Mouse (Mus musculus): ENCODE results near the gene Nr1h4. TPM values are rescaled to one million over a fixed set of nuclear protein-coding genes. Genes with fewer than 3 reads are reported as not detected.

Gene Nr1h4
- polyA plus RNA-seq, 1 experiment from 2014 or later, result 0.66 TPM

DNA sequence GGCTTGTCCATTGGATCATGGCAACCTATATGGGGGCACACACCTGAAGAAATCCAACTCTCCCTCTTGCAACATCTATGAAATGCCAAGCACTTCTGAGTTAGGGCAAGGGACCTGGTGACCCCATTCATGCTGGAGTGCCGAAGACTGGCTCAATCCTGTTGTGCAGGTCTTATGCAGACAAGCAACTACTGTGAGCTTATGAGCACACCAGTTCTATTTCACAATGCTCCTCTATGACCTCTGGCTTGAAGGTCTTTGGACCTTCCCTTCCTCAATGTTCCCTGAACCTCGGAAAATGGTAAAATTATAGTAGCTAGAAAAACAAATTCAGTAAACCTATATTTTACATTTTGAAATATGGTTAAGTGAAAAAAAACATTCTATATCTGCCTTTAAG lies 115.4 kb downstream of the Nr1h4 start:
- no peaks in the 10 kb centered on the region for H3K27me3 ChIP-seq (ENCODE audit: control insufficient read depth, insufficient read depth, low read length)
- peaks cover 44% of the 10 kb centered on the region; the same call in 1 of the 2 replicates for H3K36me3 ChIP-seq (ENCODE audit: control insufficient read depth, insufficient read depth, low read length)
- H3K9ac ChIP-seq (ENCODE audit: low read depth, low read length), result no peak overlapping the region
- WGBS, result 90% methylated on average over 2 of the region's 2 CpGs
- no peak overlapping the region for H3K4me3 ChIP-seq (ENCODE audit: low read length)
- no peak overlapping the region for H3K27ac ChIP-seq (ENCODE audit: low read depth, low read length)
- ATAC-seq (ENCODE audit: low FRiP score, low TSS enrichment), result no peak
- H3K9me3 ChIP-seq (ENCODE audit: control insufficient read depth, low read length), result no peaks in the 10 kb centered on the region
- H3K4me2 ChIP-seq (replicated peaks; ENCODE audit: low read depth, low read length), result no peak overlapping the region
- H3K4me1 ChIP-seq (ENCODE audit: control insufficient read depth, insufficient read depth, low read length), result no peaks in the 10 kb centered on the region

DNA sequence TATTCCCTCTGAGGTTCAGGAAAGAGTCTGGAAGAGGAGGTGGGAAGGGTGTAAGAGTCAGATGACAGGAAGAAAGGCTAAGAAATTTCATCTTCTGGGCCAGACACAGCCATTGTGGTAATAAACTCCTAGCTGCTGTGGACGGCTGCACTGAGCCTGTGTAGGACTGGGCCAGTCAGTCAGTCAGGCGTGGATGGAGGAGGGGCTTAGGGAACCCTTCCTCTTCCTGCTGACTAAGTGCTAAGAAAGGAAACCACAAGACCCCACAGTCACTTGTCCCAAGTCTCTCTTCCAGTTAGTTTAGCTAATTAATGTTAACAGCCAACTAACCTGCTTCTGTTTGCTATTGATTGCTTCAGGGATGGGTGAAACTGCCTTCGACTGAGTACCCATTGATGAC lies 117.9 kb downstream of the Nr1h4 start:
- H3K4me3 ChIP-seq (ENCODE audit: low read length), result no peak overlapping the region
- H3K4me2 ChIP-seq (replicated peaks; ENCODE audit: low read depth, low read length), result no peak overlapping the region
- peaks cover 41% of the 10 kb centered on the region; the same call in 1 of the 2 replicates for H3K36me3 ChIP-seq (ENCODE audit: control insufficient read depth, insufficient read depth, low read length)
- no peak overlapping the region for H3K9ac ChIP-seq (ENCODE audit: low read depth, low read length)
- H3K27ac ChIP-seq (ENCODE audit: low read depth, low read length), result no peak overlapping the region
- WGBS, result 58% methylated on average over 3 of the region's 3 CpGs
- no peaks in the 10 kb centered on the region for H3K9me3 ChIP-seq (ENCODE audit: control insufficient read depth, low read length)
- no peaks in the 10 kb centered on the region for H3K27me3 ChIP-seq (ENCODE audit: control insufficient read depth, insufficient read depth, low read length)
- H3K4me1 ChIP-seq (ENCODE audit: control insufficient read depth, insufficient read depth, low read length), result no peaks in the 10 kb centered on the region
- no peak for ATAC-seq (ENCODE audit: low FRiP score, low TSS enrichment)

DNA sequence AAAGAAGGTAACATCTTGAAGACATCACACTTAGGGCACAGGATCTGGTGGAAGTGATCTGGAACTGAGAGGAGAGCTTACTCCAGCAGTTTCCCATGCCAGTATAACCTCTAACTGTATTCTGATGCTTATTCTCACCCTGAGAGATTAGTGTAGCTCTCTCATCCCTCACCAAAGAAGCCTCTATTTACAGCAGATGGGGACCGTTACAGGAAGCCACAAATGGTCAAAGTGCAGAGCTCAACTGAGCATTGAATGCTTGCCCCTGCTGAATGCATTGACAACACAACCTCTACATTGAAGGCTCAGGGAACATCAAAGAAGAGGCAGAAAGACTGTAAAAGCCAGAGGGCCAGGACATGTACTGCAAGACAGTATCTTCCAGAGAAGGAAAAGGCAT lies 125.8 kb downstream of the Nr1h4 start:
- Histone ChIP-seq H3K27ac (ENCODE audit: low read depth, low read length) (no peak overlapping the region), H3K9ac (ENCODE audit: low read depth, low read length) (no peak overlapping the region), H3K36me3 (ENCODE audit: control insufficient read depth, insufficient read depth, low read length) (peaks cover under 1% of the 10 kb centered on the region; the same call in 1 of the 2 replicates), H3K4me3 (ENCODE audit: low read length) (no peak overlapping the region), H3K27me3 (ENCODE audit: control insufficient read depth, insufficient read depth, low read length) (no peaks in the 10 kb centered on the region), H3K9me3 (ENCODE audit: control insufficient read depth, low read length) (no peaks in the 10 kb centered on the region), H3K4me2 (replicated peaks; ENCODE audit: low read depth, low read length) (no peak overlapping the region), H3K4me1 (ENCODE audit: control insufficient read depth, insufficient read depth, low read length) (no peaks in the 10 kb centered on the region)
- no peak for ATAC-seq (ENCODE audit: low FRiP score, low TSS enrichment)
- WGBS, result 17% methylated on average over 1 of the region's 1 CpGs

DNA sequence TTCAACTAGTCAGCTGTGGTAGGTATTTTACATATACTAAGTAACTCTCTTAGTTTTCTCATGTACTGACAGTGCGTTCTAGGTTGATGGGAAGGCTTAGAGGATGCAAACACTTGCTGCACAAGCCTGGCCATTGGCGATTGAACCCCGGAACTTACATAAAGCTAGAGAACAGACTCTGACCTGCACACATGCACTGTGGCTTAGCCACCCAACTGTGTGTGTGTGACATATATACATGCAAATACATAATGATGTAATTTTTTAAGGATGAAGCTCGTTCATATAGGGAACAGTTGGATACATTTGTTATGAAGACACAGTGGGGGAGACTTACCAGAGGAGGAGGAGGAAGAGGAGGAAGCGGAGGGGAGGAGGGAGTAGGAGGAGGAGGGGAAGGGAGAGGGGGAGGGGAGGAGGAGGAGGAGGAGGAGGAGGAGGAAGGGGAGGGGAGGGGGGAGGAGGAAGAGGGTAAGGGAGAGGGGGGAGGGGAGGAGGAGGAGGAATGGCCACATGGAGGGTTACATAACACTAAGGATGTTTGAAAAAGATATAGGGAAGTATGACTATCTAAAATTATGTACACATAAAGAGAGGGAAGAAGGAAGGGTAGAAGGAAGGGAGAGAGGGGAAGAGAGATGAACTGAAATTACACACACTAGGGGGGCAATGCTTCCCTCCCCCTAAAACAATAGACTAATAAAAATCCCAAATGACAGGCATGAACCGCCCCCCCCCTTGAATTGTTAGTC lies 126.5 kb downstream of the Nr1h4 start:
- H3K4me2 ChIP-seq (replicated peaks; ENCODE audit: low read depth, low read length), result no peak overlapping the region
- H3K4me3 ChIP-seq (ENCODE audit: low read length), result no peak overlapping the region
- H3K27ac ChIP-seq (ENCODE audit: low read depth, low read length), result no peak overlapping the region
- H3K9ac ChIP-seq (ENCODE audit: low read depth, low read length), result no peak overlapping the region
- no peaks in the 10 kb centered on the region for H3K4me1 ChIP-seq (ENCODE audit: control insufficient read depth, insufficient read depth, low read length)
- WGBS, result 77% methylated on average over 5 of the region's 6 CpGs
- H3K36me3 ChIP-seq (ENCODE audit: control insufficient read depth, insufficient read depth, low read length), result no peaks in the 10 kb centered on the region; the same call in 1 of the 2 replicates
- ATAC-seq (ENCODE audit: low FRiP score, low TSS enrichment), result no peak
- H3K9me3 ChIP-seq (ENCODE audit: control insufficient read depth, low read length), result no peaks in the 10 kb centered on the region
- no peaks in the 10 kb centered on the region for H3K27me3 ChIP-seq (ENCODE audit: control insufficient read depth, insufficient read depth, low read length)

DNA sequence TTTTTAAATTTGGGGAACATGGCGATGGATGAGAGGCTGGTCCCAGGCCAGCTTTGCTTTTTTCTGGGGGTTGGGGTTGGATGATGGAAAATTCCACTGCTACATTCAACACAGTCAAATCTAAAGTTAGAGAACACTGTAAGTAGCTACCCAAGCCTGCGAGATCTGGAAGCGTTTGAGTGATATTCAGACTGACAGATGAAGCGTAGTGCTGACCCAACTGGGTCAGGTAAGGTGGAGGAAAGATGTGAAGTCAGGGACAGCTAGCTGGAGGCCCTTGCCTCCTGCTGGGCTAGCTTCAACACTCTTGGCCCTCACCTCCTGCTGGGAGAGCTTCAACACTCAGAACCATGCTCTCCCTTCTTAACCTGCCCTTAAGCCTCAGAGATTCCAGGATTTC lies 128.4 kb downstream of the Nr1h4 start:
- H3K36me3 ChIP-seq (ENCODE audit: control insufficient read depth, insufficient read depth, low read length), result no peaks in the 10 kb centered on the region; the same call in 1 of the 2 replicates
- no peak overlapping the region for H3K9ac ChIP-seq (ENCODE audit: low read depth, low read length)
- WGBS, result 83% methylated on average over 4 of the region's 4 CpGs
- no peak overlapping the region for H3K4me2 ChIP-seq (replicated peaks; ENCODE audit: low read depth, low read length)
- H3K4me3 ChIP-seq (ENCODE audit: low read length), result no peak overlapping the region
- ATAC-seq (ENCODE audit: low FRiP score, low TSS enrichment), result no peak
- H3K27ac ChIP-seq (ENCODE audit: low read depth, low read length), result no peak overlapping the region
- no peaks in the 10 kb centered on the region for H3K4me1 ChIP-seq (ENCODE audit: control insufficient read depth, insufficient read depth, low read length)
- no peaks in the 10 kb centered on the region for H3K9me3 ChIP-seq (ENCODE audit: control insufficient read depth, low read length)
- H3K27me3 ChIP-seq (ENCODE audit: control insufficient read depth, insufficient read depth, low read length), result no peaks in the 10 kb centered on the region

Other genes starting within 250 kb of the Nr1h4 start
- 5.4 and 6.9 TPM in 2 replicates for gene Ano4, start 188.8 kb downstream of the Nr1h4 start, polyA plus RNA-seq (2014; fragmentation: Nextera tagmentation; extraction: Ambion mirVana)
- 11.9 and 22.3 TPM in 2 replicates for gene Gas2l3, start 89.6 kb downstream of the Nr1h4 start, polyA plus RNA-seq (2014; fragmentation: Nextera tagmentation; extraction: Ambion mirVana)
- 0.29 and 0.45 TPM in 2 replicates for gene Slc17a8, start 87.7 kb upstream of the Nr1h4 start, polyA plus RNA-seq (2014; fragmentation: Nextera tagmentation; extraction: Ambion mirVana)
- gene Scyl2, start 152.7 kb upstream of the Nr1h4 start, polyA plus RNA-seq (2014; fragmentation: Nextera tagmentation; extraction: Ambion mirVana), result 9.2 and 16.0 TPM in 2 replicates
- gene Actr6, start 198.7 kb upstream of the Nr1h4 start, polyA plus RNA-seq (2014; fragmentation: Nextera tagmentation; extraction: Ambion mirVana), result 36.3 and 48.7 TPM in 2 replicates
- 22.9 and 38.0 TPM in 2 replicates for gene Uhrf1bp1l, start 211.4 kb upstream of the Nr1h4 start, polyA plus RNA-seq (2014; fragmentation: Nextera tagmentation; extraction: Ambion mirVana)

Measured in kidney, embryonic 14.5 days (tissue).